Mouse (Mus musculus) hindbrain, embryonic 16.5 days (tissue): ENCODE measurements around the gene Auh. TPM values are rescaled to one million over a fixed set of nuclear protein-coding genes. Genes with fewer than 3 reads are reported as not detected.

Experiments used
- ATAC-seq: fragments of 200-750 bp; cut with Nextera tagmentation; 2 replicates; pipeline ENCODE4 v1.8.0; 2017; ENCODE audit warnings: moderate TSS enrichment, moderate library complexity
- H3K27ac ChIP-seq: fragments of 300-500 bp; sonication (generic); 2 replicates; pipeline ENCODE4 v1.5.1; 2014; ENCODE audit warnings: low read depth, mild to moderate bottlenecking, control low read depth, low read length, moderate library complexity
- H3K27me3 ChIP-seq: fragments of 300-500 bp; sonication (generic); replicated peaks from 2 replicates; pipeline ENCODE4 v1.6.1; 2014; ENCODE audit warnings: low read length; ENCODE audit not compliant: control insufficient read depth, insufficient read depth
- H3K36me3 ChIP-seq: fragments of 300-500 bp; sonication (generic); 2 replicates; pipeline ENCODE4 v1.6.1; 2014; ENCODE audit warnings: mild to moderate bottlenecking, low read length, moderate library complexity, mixed read lengths; ENCODE audit not compliant: control insufficient read depth, insufficient read depth
- H3K4me1 ChIP-seq: fragments of 300-500 bp; sonication (generic); 2 replicates; pipeline ENCODE4 v1.6.1; 2014; ENCODE audit warnings: low read depth, low read length; ENCODE audit not compliant: control insufficient read depth, insufficient read depth
- H3K4me2 ChIP-seq: fragments of 300-500 bp; sonication (generic); 2 replicates; pipeline ENCODE4 v1.6.1; 2014; ENCODE audit warnings: mild to moderate bottlenecking, low read length, control low read depth, moderate library complexity
- H3K4me3 ChIP-seq: fragments of 300-500 bp; sonication (generic); 2 replicates; pipeline ENCODE4 v1.5.1; 2014; ENCODE audit warnings: mild to moderate bottlenecking, low read length, control low read depth, moderate library complexity
- H3K9ac ChIP-seq: fragments of 300-500 bp; sonication (generic); 2 replicates; pipeline ENCODE4 v1.6.1; 2014; ENCODE audit warnings: low read depth, mild to moderate bottlenecking, control low read depth, low read length, moderate library complexity
- H3K9me3 ChIP-seq: fragments of 300-500 bp; sonication (generic); 2 replicates; pipeline ENCODE4 v1.6.1; 2014; ENCODE audit warnings: mild to moderate bottlenecking, low read length, moderate library complexity; ENCODE audit not compliant: control insufficient read depth
- WGBS: fragments of 180-500 bp; shearing (Covaris S2); extraction: QIAGEN DNeasy Blood & Tissue Kit; methylation state at CpG from one replicate; pipeline ENCODE4 v1.1.7; 2014; 5-methylcytosine and 5-hydroxymethylcytosine counted together
- polyA plus RNA-seq: library from polyadenylated mRNA; unstranded; fragments of >200 nt; fragmentation: Nextera tagmentation; extraction: Ambion mirVana; gene quantifications from 2 replicates; pipeline ENCODE4 v1.2.1, GENCODE M21; 2015

The Auh gene
- polyA plus RNA-seq, 1 experiment from 2014 or later: 75.0 TPM

GRCm38 (mm10) chr13:52828217-52828616 is 101.3 kb downstream of the Auh start:
- WGBS: 48% methylated on average over 2 of the region's 2 CpGs
- H3K9ac ChIP-seq: no peak overlapping the region
- ATAC-seq: no peak

GRCm38 (mm10) chr13:52826666-52827065 is 102.8 kb downstream of the Auh start:
- no peaks in the 10 kb centered on the region for H3K36me3 ChIP-seq
- no peak overlapping the region for H3K4me2 ChIP-seq
- H3K4me1 ChIP-seq: peaks cover 8% of the 10 kb centered on the region
- no peak for ATAC-seq
- no peaks in the 10 kb centered on the region for H3K27me3 ChIP-seq
- H3K9me3 ChIP-seq: no peaks in the 10 kb centered on the region
- no peak overlapping the region for H3K27ac ChIP-seq
- no peak overlapping the region for H3K9ac ChIP-seq
- no peak overlapping the region for H3K4me3 ChIP-seq

More at GRCm38 (mm10) chr13:52828217-52828616, 101.3 kb downstream of the Auh start:
- Histone ChIP-seq H3K36me3 (no peaks in the 10 kb centered on the region), H3K4me3 (no peak overlapping the region), H3K9me3 (no peaks in the 10 kb centered on the region), H3K4me2 (no peak overlapping the region), H3K27me3 (no peaks in the 10 kb centered on the region), H3K4me1 (no peaks in the 10 kb centered on the region), H3K27ac (no peak overlapping the region)

DNA sequence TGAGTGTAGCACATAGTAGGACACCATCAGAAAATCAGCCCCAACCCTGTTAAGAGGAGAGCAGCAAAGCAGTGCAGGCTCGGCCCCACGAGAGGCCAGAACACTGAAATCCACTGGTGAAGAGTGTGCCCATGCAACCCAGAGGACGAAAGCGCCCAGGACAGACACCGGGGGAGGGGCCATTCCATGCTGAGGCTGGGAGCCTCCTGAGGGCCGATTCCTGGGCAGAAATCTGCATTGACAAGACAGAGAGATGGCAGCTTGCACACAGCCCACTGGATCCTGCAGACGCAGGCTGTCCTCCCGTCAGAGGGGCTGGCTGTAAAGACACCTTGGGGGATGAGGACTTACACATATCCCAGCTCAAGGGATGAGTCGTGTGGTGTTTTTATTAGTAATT is 104.7 kb downstream of the Auh start:
- Histone ChIP-seq H3K9me3 (no peaks in the 10 kb centered on the region), H3K4me2 (no peak overlapping the region), H3K27ac (no peak overlapping the region), H3K27me3 (no peaks in the 10 kb centered on the region), H3K4me1 (peaks cover 8% of the 10 kb centered on the region), H3K36me3 (no peaks in the 10 kb centered on the region), H3K4me3 (no peak overlapping the region), H3K9ac (no peak overlapping the region)
- 61% methylated on average over 9 of the region's 9 CpGs for WGBS
- ATAC-seq: no peak

DNA sequence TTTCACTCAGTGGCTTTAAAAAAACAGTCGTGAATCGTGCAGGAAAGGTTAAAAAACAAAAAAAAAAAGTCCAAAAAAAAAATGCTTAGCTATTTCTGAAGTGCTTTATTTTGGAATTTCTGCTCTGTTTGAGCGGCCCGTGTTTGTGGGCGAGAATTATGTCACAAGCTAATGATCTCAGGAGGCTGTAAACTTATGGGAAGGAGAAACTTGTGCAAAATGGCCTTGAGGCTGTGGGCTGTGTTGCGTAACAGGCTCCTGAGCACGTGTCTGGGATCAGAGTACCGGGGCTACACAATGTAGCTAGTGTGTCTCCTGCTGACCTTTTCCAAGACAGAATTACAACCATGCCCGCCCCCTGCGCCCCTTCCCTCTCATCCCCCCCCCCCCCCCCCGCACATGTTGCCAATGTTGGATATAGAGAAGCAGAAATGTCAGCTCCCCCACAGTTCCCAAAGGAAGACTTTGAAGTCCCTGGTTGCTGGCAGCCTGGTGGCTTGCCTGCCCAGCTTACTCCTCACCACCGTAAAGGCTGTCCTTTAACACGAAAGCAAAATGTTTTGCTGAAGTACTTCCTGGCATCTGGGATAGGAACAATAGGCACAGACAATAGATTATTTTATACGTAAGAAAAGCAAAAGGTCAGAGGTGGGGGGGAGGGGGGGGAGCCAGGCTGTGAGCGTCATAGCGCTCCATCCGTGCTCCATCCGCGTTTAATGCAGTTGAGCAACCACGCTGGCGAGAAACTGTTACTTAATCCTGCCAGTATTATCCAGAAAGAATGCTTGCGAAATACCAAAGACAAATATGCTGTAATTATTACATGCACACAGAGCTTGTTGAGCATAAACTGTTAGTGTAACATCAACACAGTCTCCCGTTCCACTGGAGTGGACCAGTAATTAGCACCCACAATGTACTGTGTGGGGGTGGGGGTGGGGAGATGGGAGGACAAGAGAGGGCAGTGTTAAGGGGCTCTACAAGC is 107.0 kb downstream of the Auh start:
- Histone ChIP-seq H3K4me3 (no peak overlapping the region), H3K9me3 (no peaks in the 10 kb centered on the region), H3K27me3 (no peaks in the 10 kb centered on the region), H3K27ac (no peak overlapping the region), H3K4me2 (peak overlapping the region; percentile 27), H3K9ac (peak overlapping the region; percentile 31), H3K36me3 (no peaks in the 10 kb centered on the region), H3K4me1 (peaks cover 15% of the 10 kb centered on the region)
- WGBS: 21% methylated on average over 22 of the region's 23 CpGs
- ATAC-seq: peak; percentile 41; the same call in 1 of the 2 replicates

DNA sequence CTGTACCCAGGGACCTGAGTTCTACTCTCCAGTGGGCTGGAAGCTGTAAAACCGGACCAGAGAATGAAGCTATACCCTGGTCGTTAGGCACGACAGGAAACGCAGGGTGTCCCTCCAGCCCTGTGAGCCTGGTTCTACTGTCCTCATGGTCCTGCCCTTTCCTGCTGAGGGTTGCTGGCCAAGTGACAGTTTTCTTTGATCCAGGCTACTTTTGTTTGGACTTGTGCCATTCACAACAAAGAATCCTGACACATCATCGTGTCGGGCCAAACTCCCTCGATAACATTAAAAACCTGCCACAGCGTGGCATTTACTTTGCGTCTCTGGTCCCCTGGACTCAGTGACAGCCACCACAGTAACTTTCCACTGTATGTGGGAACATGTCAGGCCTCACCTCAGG is 107.9 kb downstream of the Auh start:
- Histone ChIP-seq H3K9ac (no peak overlapping the region), H3K4me1 (peaks cover 15% of the 10 kb centered on the region)

DNA sequence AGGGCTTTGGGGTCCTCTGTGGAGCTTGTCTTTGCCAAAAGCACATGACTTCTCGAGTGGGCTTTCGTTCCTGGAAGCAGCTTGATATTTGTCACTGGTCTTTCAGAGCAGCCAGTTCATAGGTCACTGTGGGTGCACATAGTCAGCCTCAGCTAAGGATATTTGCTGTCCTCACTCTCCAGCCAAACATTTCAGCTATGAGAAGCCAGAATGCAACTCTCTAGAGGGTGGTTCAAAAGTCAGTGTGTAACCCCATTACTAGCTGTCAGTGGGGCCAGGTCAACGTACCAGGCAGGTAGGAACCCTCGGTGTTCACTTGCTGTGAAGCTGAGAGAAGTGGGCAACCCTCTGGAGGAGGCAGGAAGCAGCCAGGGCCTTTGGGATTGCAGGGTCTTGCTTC is 109.6 kb downstream of the Auh start:
- Histone ChIP-seq H3K9ac (no peak overlapping the region), H3K36me3 (no peaks in the 10 kb centered on the region), H3K4me2 (no peak overlapping the region), H3K27me3 (no peaks in the 10 kb centered on the region), H3K9me3 (no peaks in the 10 kb centered on the region), H3K4me3 (no peak overlapping the region), H3K27ac (no peak overlapping the region), H3K4me1 (peaks cover 15% of the 10 kb centered on the region)
- WGBS: 89% methylated on average over 4 of the region's 4 CpGs
- ATAC-seq: no peak

More for the DNA sequence above, 107.9 kb downstream of the Auh start:
- no peaks in the 10 kb centered on the region for H3K36me3 ChIP-seq
- no peaks in the 10 kb centered on the region for H3K27me3 ChIP-seq
- 41% methylated on average over 9 of the region's 9 CpGs for WGBS
- no peak overlapping the region for H3K4me3 ChIP-seq
- no peak overlapping the region for H3K4me2 ChIP-seq
- no peaks in the 10 kb centered on the region for H3K9me3 ChIP-seq
- H3K27ac ChIP-seq: no peak overlapping the region
- no peak for ATAC-seq

DNA sequence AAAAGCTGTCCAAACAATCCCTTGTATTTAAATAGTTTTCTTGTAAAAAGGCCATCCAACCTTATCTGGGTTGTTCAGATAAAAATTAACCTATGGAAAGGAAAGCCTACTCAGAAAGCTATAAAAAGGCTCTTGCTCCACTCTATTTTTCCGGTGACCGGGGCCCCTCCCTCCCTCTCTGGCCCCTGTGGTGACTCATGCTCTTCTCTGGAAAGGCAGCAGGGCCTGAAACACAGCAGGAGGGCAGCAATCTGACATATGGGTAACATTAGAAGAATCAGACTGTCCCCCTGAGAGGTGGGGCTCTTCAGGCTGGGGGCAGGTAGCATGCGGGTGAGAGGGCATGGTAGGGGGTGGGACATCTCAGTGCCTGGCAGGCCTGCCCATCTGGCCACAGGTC is 110.7 kb downstream of the Auh start:
- H3K4me1 ChIP-seq: peaks cover 15% of the 10 kb centered on the region
- H3K27ac ChIP-seq: no peak overlapping the region
- H3K4me3 ChIP-seq: no peak overlapping the region
- no peak overlapping the region for H3K9ac ChIP-seq
- no peak overlapping the region for H3K4me2 ChIP-seq
- 29% methylated on average over 3 of the region's 3 CpGs for WGBS
- H3K9me3 ChIP-seq: no peaks in the 10 kb centered on the region
- no peaks in the 10 kb centered on the region for H3K27me3 ChIP-seq
- H3K36me3 ChIP-seq: no peaks in the 10 kb centered on the region
- no peak for ATAC-seq

- Histone ChIP-seq H3K4me1 (peaks cover 15% of the 10 kb centered on the region), H3K4me3 (no peak overlapping the region), H3K9me3 (no peaks in the 10 kb centered on the region), H3K27ac (no peak overlapping the region), H3K4me2 (no peak overlapping the region), H3K27me3 (no peaks in the 10 kb centered on the region), H3K9ac (no peak overlapping the region), H3K36me3 (no peaks in the 10 kb centered on the region)
- WGBS: 49% methylated on average over 6 of the region's 6 CpGs
- ATAC-seq: 0 out of 2 replicates have a peak, but pooled peaks have one; percentile 35
Observed at GRCm38 (mm10) chr13:52817991-52818491, 111.4 kb downstream of the Auh start.

DNA sequence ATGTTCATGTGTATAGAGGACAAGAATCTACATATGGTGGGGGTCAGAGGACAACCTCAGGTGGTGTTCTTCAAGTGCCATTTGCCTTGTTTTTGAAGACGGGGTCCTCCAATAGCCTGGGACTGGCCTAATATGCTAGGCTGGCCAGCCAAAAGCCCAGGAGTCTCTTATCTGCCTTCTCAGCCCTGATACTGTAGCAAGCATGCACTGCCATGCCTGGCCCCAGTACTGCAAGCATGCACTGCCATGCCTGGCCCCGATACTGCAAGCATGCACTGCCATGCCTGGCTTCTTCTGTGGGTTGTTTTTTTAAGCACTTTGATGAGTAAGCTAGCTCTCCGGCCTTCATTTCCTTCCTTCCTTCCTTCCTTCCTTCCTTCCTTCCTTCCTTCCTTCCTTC is 115.7 kb downstream of the Auh start:
- no peaks in the 10 kb centered on the region for H3K9me3 ChIP-seq
- H3K4me3 ChIP-seq: no peak overlapping the region
- no peaks in the 10 kb centered on the region for H3K36me3 ChIP-seq
- H3K4me2 ChIP-seq: no peak overlapping the region
- ATAC-seq: no peak
- H3K9ac ChIP-seq: no peak overlapping the region
- H3K4me1 ChIP-seq: peaks cover 4% of the 10 kb centered on the region
- H3K27me3 ChIP-seq: no peaks in the 10 kb centered on the region
- 86% methylated on average over 3 of the region's 3 CpGs for WGBS
- no peak overlapping the region for H3K27ac ChIP-seq
